Mouse (Mus musculus) midbrain, embryonic 10.5 days (tissue): ENCODE data around the gene Trappc3. TPM values are rescaled to one million over a fixed set of nuclear protein-coding genes. Genes with fewer than 3 reads are reported as not detected.

ENCODE experiments used
- polyA plus RNA-seq: library from polyadenylated mRNA; unstranded; fragments of >200 nt; fragmentation: Nextera tagmentation; extraction: Ambion mirVana; gene quantifications from 2 replicates; pipeline ENCODE4 v1.2.1, GENCODE M21; 2016

Gene Trappc3
- polyA plus RNA-seq, 1 experiment from 2014 or later = 85.2 TPM

Other genes starting within 250 kb of the Trappc3 start
- 0.48 and 0.75 TPM in 2 replicates for gene Csf3r, start 237.8 kb upstream of the Trappc3 start, polyA plus RNA-seq
- 138 and 153 TPM in 2 replicates for gene Mrps15, start 215.4 kb upstream of the Trappc3 start, polyA plus RNA-seq
- gene Oscp1, start 203.8 kb upstream of the Trappc3 start, polyA plus RNA-seq = 33.2 and 34.7 TPM in 2 replicates
- 48.6 and 49.1 TPM in 2 replicates for gene Lsm10, start 165.7 kb upstream of the Trappc3 start, polyA plus RNA-seq
- 45.0 and 48.9 TPM in 2 replicates for gene Stk40, start 158.4 kb upstream of the Trappc3 start, polyA plus RNA-seq
- 22.1 and 25.0 TPM in 2 replicates for gene Eva1b, start 114.6 kb upstream of the Trappc3 start, polyA plus RNA-seq
- 0.79 and 1.3 TPM in 2 replicates for gene Sh3d21, start 98.8 kb upstream of the Trappc3 start, polyA plus RNA-seq
- 244 and 256 TPM in 2 replicates for gene Thrap3, start 59.6 kb upstream of the Trappc3 start, polyA plus RNA-seq
- gene Map7d1, start 6.0 kb upstream of the Trappc3 start, polyA plus RNA-seq = 59.8 and 69.7 TPM in 2 replicates
- 2.8 and 6.5 TPM in 2 replicates for gene Col8a2, start 24.5 kb downstream of the Trappc3 start, polyA plus RNA-seq
- gene Adprhl2, start 59.4 kb downstream of the Trappc3 start, polyA plus RNA-seq = 80.8 and 88.4 TPM in 2 replicates
- gene Tekt2, start 63.4 kb downstream of the Trappc3 start, polyA plus RNA-seq = 1.1 and 1.9 TPM in 2 replicates
- gene Ago3, start 167.2 kb downstream of the Trappc3 start, polyA plus RNA-seq = 13.3 and 15.9 TPM in 2 replicates
- gene Ago1, start 206.3 kb downstream of the Trappc3 start, polyA plus RNA-seq = 11.9 and 16.3 TPM in 2 replicates